Mouse (Mus musculus) neural tube, embryonic 14.5 days (tissue): ENCODE measurements at regions not wholly inside any gene's neighbourhood (a gene's known extent, or its start where the extent isn't known, plus 50 kb on each side); places are given as distances from the start of the nearest gene placed in this dataset.

Experiments
- ATAC-seq: fragments of 200-750 bp; cut with Nextera tagmentation; 2 replicates; pipeline ENCODE4 v1.8.0; 2017; ENCODE audit warnings: low read depth, mild to moderate bottlenecking, moderate TSS enrichment, moderate library complexity
- H3K27ac ChIP-seq: fragments of 300-500 bp; sonication (generic); 2 replicates; pipeline ENCODE4 v1.5.1; 2014; ENCODE audit warnings: low read depth, mild to moderate bottlenecking, control low read depth, low read length, moderate library complexity, mixed read lengths
- H3K27me3 ChIP-seq: fragments of 300-500 bp; sonication (generic); 2 replicates; pipeline ENCODE4 v1.6.1; 2014; ENCODE audit warnings: low read length; ENCODE audit not compliant: control insufficient read depth, insufficient read depth
- H3K36me3 ChIP-seq: fragments of 300-500 bp; sonication (generic); 2 replicates; pipeline ENCODE4 v1.6.1; 2014; ENCODE audit warnings: low read length, mixed read lengths; ENCODE audit not compliant: control insufficient read depth, insufficient read depth
- H3K4me1 ChIP-seq: fragments of 300-500 bp; sonication (generic); 2 replicates; pipeline ENCODE4 v1.6.1; 2014; ENCODE audit warnings: low read length; ENCODE audit not compliant: control insufficient read depth, insufficient read depth
- H3K4me2 ChIP-seq: fragments of 300-500 bp; sonication (generic); 2 replicates; pipeline ENCODE4 v1.6.1; 2014; ENCODE audit warnings: mild to moderate bottlenecking, low read depth, low read length, control low read depth
- H3K4me3 ChIP-seq: fragments of 300-500 bp; sonication (generic); 2 replicates; pipeline ENCODE4 v1.5.1; 2014; ENCODE audit warnings: low read depth, low read length, control low read depth, mixed read lengths
- H3K9ac ChIP-seq: fragments of 300-500 bp; sonication (generic); replicated peaks from 2 replicates; pipeline ENCODE4 v1.6.1; 2014; ENCODE audit warnings: low read depth, mild to moderate bottlenecking, control low read depth, low read length, mixed read lengths
- H3K9me3 ChIP-seq: fragments of 300-500 bp; sonication (generic); 2 replicates; pipeline ENCODE4 v1.6.1; 2016; ENCODE audit warnings: low read length; ENCODE audit not compliant: control insufficient read depth
- WGBS: fragments of 180-500 bp; shearing (Covaris S2); extraction: QIAGEN DNeasy Blood & Tissue Kit; methylation state at CpG from one replicate; pipeline ENCODE4 v1.1.7; 2014; 5-methylcytosine and 5-hydroxymethylcytosine counted together

- Histone ChIP-seq H3K4me2 (no peak overlapping the region), H3K4me3 (no peak overlapping the region), H3K27me3 (no peaks in the 10 kb centered on the region), H3K9ac (no peak overlapping the region), H3K4me1 (no peaks in the 10 kb centered on the region), H3K36me3 (no peaks in the 10 kb centered on the region), H3K27ac (no peak overlapping the region), H3K9me3 (no peaks in the 10 kb centered on the region)
- 96% methylated on average over 2 of the region's 2 CpGs for WGBS
- ATAC-seq = no peak
Observed at GRCm38 (mm10) chr15:7663888-7664287, 146.8 kb upstream of the Gdnf start.

GRCm38 (mm10) chr15:7669631-7670030, 141.0 kb upstream of the Gdnf start:
- ATAC-seq = no peak
- no peak overlapping the region for H3K4me3 ChIP-seq
- WGBS = 83% methylated on average over 8 of the region's 8 CpGs
- no peaks in the 10 kb centered on the region for H3K9me3 ChIP-seq
- H3K4me1 ChIP-seq = no peaks in the 10 kb centered on the region
- H3K36me3 ChIP-seq = no peaks in the 10 kb centered on the region
- H3K4me2 ChIP-seq = no peak overlapping the region
- no peak overlapping the region for H3K9ac ChIP-seq
- no peaks in the 10 kb centered on the region for H3K27me3 ChIP-seq
- H3K27ac ChIP-seq = no peak overlapping the region

GRCm38 (mm10) chr15:7676970-7677369, 133.7 kb upstream of the Gdnf start:
- H3K27me3 ChIP-seq = no peaks in the 10 kb centered on the region
- no peak overlapping the region for H3K27ac ChIP-seq
- 77% methylated on average over 1 of the region's 1 CpGs for WGBS
- no peak overlapping the region for H3K4me2 ChIP-seq
- no peak overlapping the region for H3K9ac ChIP-seq
- ATAC-seq = no peak
- no peaks in the 10 kb centered on the region for H3K36me3 ChIP-seq
- no peaks in the 10 kb centered on the region for H3K4me1 ChIP-seq
- no peak overlapping the region for H3K4me3 ChIP-seq
- no peaks in the 10 kb centered on the region for H3K9me3 ChIP-seq

GRCm38 (mm10) chr15:7678711-7679110, 131.9 kb upstream of the Gdnf start:
- Histone ChIP-seq H3K27ac (no peak overlapping the region), H3K4me2 (no peak overlapping the region), H3K4me1 (no peaks in the 10 kb centered on the region), H3K9me3 (no peaks in the 10 kb centered on the region), H3K27me3 (no peaks in the 10 kb centered on the region), H3K4me3 (no peak overlapping the region), H3K36me3 (no peaks in the 10 kb centered on the region), H3K9ac (no peak overlapping the region)
- 93% methylated on average over 8 of the region's 8 CpGs for WGBS
- ATAC-seq = no peak

GRCm38 (mm10) chr15:7681011-7681410, 129.6 kb upstream of the Gdnf start:
- H3K4me1 ChIP-seq = no peaks in the 10 kb centered on the region
- H3K27ac ChIP-seq = no peak overlapping the region
- no peaks in the 10 kb centered on the region for H3K36me3 ChIP-seq
- no peak overlapping the region for H3K4me3 ChIP-seq
- no peaks in the 10 kb centered on the region for H3K27me3 ChIP-seq
- no peak for ATAC-seq
- no peaks in the 10 kb centered on the region for H3K9me3 ChIP-seq
- no peak overlapping the region for H3K4me2 ChIP-seq
- H3K9ac ChIP-seq = no peak overlapping the region
- 85% methylated on average over 4 of the region's 4 CpGs for WGBS

GRCm38 (mm10) chr15:7683235-7683974, 127.2 kb upstream of the Gdnf start:
- H3K27ac ChIP-seq = no peak overlapping the region
- WGBS = 76% methylated on average over 8 of the region's 8 CpGs
- no peak overlapping the region for H3K4me3 ChIP-seq
- H3K9ac ChIP-seq = no peak overlapping the region
- no peaks in the 10 kb centered on the region for H3K36me3 ChIP-seq
- no peak for ATAC-seq
- no peaks in the 10 kb centered on the region for H3K9me3 ChIP-seq
- no peaks in the 10 kb centered on the region for H3K4me1 ChIP-seq
- H3K27me3 ChIP-seq = no peaks in the 10 kb centered on the region
- H3K4me2 ChIP-seq = no peak overlapping the region

- no peaks in the 10 kb centered on the region for H3K9me3 ChIP-seq
- no peaks in the 10 kb centered on the region for H3K4me1 ChIP-seq
- no peak overlapping the region for H3K4me2 ChIP-seq
- 90% methylated on average over 1 of the region's 1 CpGs for WGBS
- no peak overlapping the region for H3K9ac ChIP-seq
- H3K36me3 ChIP-seq = no peaks in the 10 kb centered on the region
- no peaks in the 10 kb centered on the region for H3K27me3 ChIP-seq
- no peak overlapping the region for H3K4me3 ChIP-seq
- no peak overlapping the region for H3K27ac ChIP-seq
- ATAC-seq = no peak
Observed at GRCm38 (mm10) chr15:7691251-7691650, 119.4 kb upstream of the Gdnf start.

- ATAC-seq = no peak
- H3K9me3 ChIP-seq = no peaks in the 10 kb centered on the region
Observed at GRCm38 (mm10) chr15:7692096-7692495, 118.5 kb upstream of the Gdnf start.

GRCm38 (mm10) chr15:7694037-7694436, 116.6 kb upstream of the Gdnf start:
- WGBS = 87% methylated on average over 5 of the region's 5 CpGs
- no peaks in the 10 kb centered on the region for H3K27me3 ChIP-seq
- no peak overlapping the region for H3K9ac ChIP-seq
- no peak overlapping the region for H3K4me2 ChIP-seq
- H3K9me3 ChIP-seq = no peaks in the 10 kb centered on the region
- H3K4me3 ChIP-seq = no peak overlapping the region
- H3K4me1 ChIP-seq = no peaks in the 10 kb centered on the region
- H3K36me3 ChIP-seq = no peaks in the 10 kb centered on the region
- no peak for ATAC-seq
- H3K27ac ChIP-seq = no peak overlapping the region

More at GRCm38 (mm10) chr15:7692096-7692495, 118.5 kb upstream of the Gdnf start:
- no peaks in the 10 kb centered on the region for H3K36me3 ChIP-seq
- no peak overlapping the region for H3K4me2 ChIP-seq
- H3K27me3 ChIP-seq = no peaks in the 10 kb centered on the region
- no peak overlapping the region for H3K9ac ChIP-seq
- 73% methylated on average over 3 of the region's 3 CpGs for WGBS
- H3K4me1 ChIP-seq = no peaks in the 10 kb centered on the region
- no peak overlapping the region for H3K4me3 ChIP-seq
- no peak overlapping the region for H3K27ac ChIP-seq
